Mouse (Mus musculus) CD4-positive naive resting alpha-beta T cell, adult 76 days (primary cell): ENCODE measurements around the gene Pabpc1l. TPM values are rescaled to one million over a fixed set of nuclear protein-coding genes. Genes with fewer than 3 reads are reported as not detected.

Source experiments
- total RNA-seq: library from RNA; stranded (reverse); gene quantifications from one replicate; pipeline ENCODE4 v1.2.4, GENCODE M21; 2023

Gene Pabpc1l
- total RNA-seq, result 5.8 TPM

GRCm38 (mm10) chr2:164025150-164025549 is at the start of gene Pabpc1l:
Pabpc1l (plus strand) TSS chr2:164025450.

GRCm38 (mm10) chr2:163994654-163994976 is 30.6 kb upstream of the Pabpc1l start, which contains the start of gene Ywhab:
Ywhab (plus strand) TSS chr2:163994960.

GRCm38 (mm10) chr2:164070142-164070764 is 45.0 kb downstream of the Pabpc1l start, which contains the start of gene Stk4:
Stk4 (plus strand) TSS chr2:164070322.

GRCm38 (mm10) chr2:164070765-164071436 is 45.7 kb downstream of the Pabpc1l start, which contains the start of gene Tomm34:
Tomm34 (minus strand) TSS chr2:164071169.

Other genes with a start within 250 kb of the Pabpc1l start
- gene Ccn5, start 204.6 kb upstream of the Pabpc1l start, total RNA-seq, result not detected
- not detected for gene Kcnk15, start 171.8 kb upstream of the Pabpc1l start, total RNA-seq
- gene Rims4, start 106.8 kb upstream of the Pabpc1l start, total RNA-seq, result not detected
- gene Ywhab, start 30.5 kb upstream of the Pabpc1l start, total RNA-seq, result 109 TPM
- gene Stk4, start 44.9 kb downstream of the Pabpc1l start, total RNA-seq, result 355 TPM
- 68.3 TPM for gene Tomm34, start 45.7 kb downstream of the Pabpc1l start, total RNA-seq
- gene Kcns1, start 145.7 kb downstream of the Pabpc1l start, total RNA-seq, result not detected
- not detected for gene Wfdc5, start 157.3 kb downstream of the Pabpc1l start, total RNA-seq
- not detected for gene Wfdc12, start 165.2 kb downstream of the Pabpc1l start, total RNA-seq
- not detected for gene Wfdc15a, start 174.7 kb downstream of the Pabpc1l start, total RNA-seq
- gene Wfdc15b, start 196.2 kb downstream of the Pabpc1l start, total RNA-seq, result not detected
- not detected for gene Svs2, start 213.0 kb downstream of the Pabpc1l start, total RNA-seq
- gene Svs3b, start 231.2 kb downstream of the Pabpc1l start, total RNA-seq, result not detected